Mouse (Mus musculus) bone marrow macrophage, adult 2 months (primary cell): ENCODE data around the gene Thsd7a.

ENCODE experiments used
- CTCF ChIP-seq: IDR thresholded peaks from 2 replicates; pipeline ENCODE4 v1.5.1; 2012; ENCODE audit warnings: low read depth, mild to moderate bottlenecking, low read length, moderate library complexity
- POLR2A ChIP-seq: IDR thresholded peaks from 2 replicates; pipeline ENCODE4 v1.6.1; 2012; ENCODE audit warnings: mild to moderate bottlenecking, low read depth, low read length, borderline replicate concordance

DNA sequence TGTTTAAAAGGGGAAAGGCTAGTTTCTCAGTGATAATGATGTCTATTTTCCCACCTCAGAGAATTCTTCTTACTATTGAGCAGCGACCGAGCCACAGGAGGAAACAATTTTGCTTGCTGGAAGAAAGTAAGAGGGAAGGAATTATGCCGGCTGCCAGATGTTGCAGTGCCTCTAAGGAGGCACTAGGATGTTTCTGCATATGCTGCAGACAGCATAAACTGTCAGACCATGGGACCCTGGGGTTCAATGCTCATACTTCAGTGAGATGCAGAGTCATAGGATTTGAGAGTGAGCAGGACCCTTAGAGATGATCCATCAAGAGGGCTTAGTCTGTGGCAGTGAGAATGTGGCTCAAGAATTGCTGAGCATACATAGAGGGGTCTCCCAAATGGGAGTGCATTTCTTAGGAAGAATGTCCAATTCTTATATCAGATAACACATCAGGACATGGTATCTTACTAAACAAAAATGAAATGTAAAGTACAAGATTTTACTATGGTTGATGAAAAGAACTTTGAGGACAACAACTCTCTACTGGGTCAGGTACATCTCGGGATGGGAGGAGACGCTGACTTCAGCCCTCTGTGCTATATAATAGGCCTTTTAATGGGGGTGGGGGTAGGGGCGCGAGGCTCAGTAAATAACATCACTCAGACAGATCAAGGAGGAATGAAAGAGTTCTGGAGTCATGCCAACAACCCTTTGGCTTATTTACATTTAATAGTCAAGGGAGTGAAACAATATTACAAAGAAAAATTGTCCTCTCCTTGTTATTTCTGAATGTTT is 281.7 kb downstream of the Thsd7a start:
- TF ChIP-seq CTCF (no peak), POLR2A (no peak)
